Mouse (Mus musculus): Measurements from ENCODE around the gene Fastk. TPM values are rescaled to one million over a fixed set of nuclear protein-coding genes. Genes with fewer than 3 reads are reported as not detected.

Gene Fastk
- polyA plus RNA-seq, 1 experiment, result 124 TPM

DNA sequence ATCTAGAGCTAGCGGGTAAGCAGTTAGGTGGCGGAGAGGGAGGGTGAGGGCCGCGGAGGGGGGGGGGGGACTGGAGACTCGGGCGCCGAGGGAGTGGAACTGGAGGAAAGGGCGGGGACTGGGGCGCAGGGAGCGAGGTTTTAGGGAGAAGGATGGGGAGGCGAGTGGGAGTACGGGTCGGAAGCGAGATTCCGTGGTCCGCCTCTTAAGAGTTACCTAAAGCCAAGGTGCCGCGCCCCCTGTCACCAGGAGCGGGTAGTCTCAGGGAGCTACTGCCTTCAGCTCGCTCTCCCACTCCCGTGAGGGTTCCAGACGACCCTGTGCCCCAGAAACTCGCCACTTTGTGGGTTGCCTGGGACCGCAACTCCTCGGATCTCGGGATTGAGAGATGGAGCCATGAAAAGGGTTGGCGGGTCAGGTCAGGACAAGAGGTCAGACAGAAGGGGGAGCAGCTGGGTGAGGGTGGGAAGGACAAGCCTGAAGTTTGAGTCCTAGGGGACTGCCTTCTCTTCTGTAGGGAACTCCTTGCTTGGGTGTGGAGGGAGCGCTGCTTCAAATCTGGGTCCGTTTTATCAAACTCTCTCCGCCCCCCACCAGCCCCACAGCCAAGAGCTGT lies 19.6 kb downstream of the Fastk start:
- peak overlapping the region; percentile 55 for H3ac ChIP-seq (ENCODE audit: control insufficient read depth, insufficient read length)
- peak overlapping the region; percentile 95 for H3K4me3 ChIP-seq
- TF ChIP-seq MYOG (IDR thresholded peaks at IDR 0.05; ENCODE audit: control insufficient read depth in 1 of 3, insufficient read depth in 1 of 3, insufficient read length in 2 of 3, low read depth in 2 of 3), result no peak
- peak; percentile 11 for TF ChIP-seq POLR2A (IDR thresholded peaks at IDR 0.05; ENCODE audit: insufficient read length, low read depth)
- TF ChIP-seq MAX (IDR thresholded peaks at IDR 0.05; ENCODE audit: low read depth), result no peak
- no peak for TF ChIP-seq MYOD1 (IDR thresholded peaks at IDR 0.05; ENCODE audit: control insufficient read depth in 1 of 3, insufficient read length in 2 of 3, low read depth in 2 of 3)
- TF ChIP-seq E2F4 (IDR thresholded peaks at IDR 0.05; ENCODE audit: insufficient read depth), result no peak
- peaks cover 27% of the 10 kb centered on the region for H3K79me2 ChIP-seq (ENCODE audit: control insufficient read depth, insufficient read depth)
- no peaks in the 10 kb centered on the region for H3K27me3 ChIP-seq (ENCODE audit: control insufficient read depth, insufficient read depth, insufficient read length)
- peak overlapping the region; percentile 94 for H3K4me2 ChIP-seq (ENCODE audit: low read depth)
- H3K36me3 ChIP-seq (ENCODE audit: control insufficient read depth, insufficient read depth), result peaks cover 7% of the 10 kb centered on the region

DNA sequence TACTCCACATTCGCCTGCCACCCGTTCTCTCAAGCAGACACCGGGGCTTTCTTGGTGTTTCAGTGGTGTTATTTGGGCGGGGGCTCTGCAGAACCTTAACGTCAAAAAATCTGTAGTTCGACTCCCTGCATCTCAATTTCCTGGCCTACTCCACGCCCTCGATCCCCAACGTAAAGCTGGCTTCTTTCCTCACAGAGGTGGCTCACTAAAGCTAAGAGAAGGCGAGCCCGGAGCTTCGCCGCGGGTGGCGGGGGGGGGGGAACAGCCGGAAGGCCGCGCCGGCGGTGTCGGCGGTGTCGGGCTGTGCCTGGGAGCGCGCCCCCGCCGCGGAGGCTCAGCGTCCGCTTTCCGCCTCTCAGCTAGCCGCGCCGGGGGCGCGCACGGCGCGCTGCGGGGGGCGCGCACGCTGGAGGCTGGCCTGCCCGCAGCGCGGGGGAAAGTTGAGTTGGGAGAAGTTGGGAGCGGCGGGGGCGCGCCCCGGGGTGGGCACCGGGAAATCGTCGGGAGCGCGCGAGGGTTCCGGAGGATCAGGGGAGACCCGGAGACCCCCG lies 20.2 kb downstream of the Fastk start:
- peak overlapping the region; percentile 92 for H3K4me2 ChIP-seq (ENCODE audit: low read depth)
- peaks cover 27% of the 10 kb centered on the region for H3K79me2 ChIP-seq (ENCODE audit: control insufficient read depth, insufficient read depth)
- peaks cover 7% of the 10 kb centered on the region for H3K36me3 ChIP-seq (ENCODE audit: control insufficient read depth, insufficient read depth)
- H3K27me3 ChIP-seq (ENCODE audit: control insufficient read depth, insufficient read depth, insufficient read length), result no peaks in the 10 kb centered on the region
- H3ac ChIP-seq (ENCODE audit: control insufficient read depth, insufficient read length), result peak overlapping the region; percentile 55
- H3K4me3 ChIP-seq, result peak overlapping the region; percentile 95
- TF ChIP-seq MYOD1 (IDR thresholded peaks at IDR 0.05; ENCODE audit: control insufficient read depth in 1 of 3, insufficient read length in 2 of 3, low read depth in 2 of 3), result peak in 1 of 3 experiments; percentile 53
- TF ChIP-seq SRF (IDR thresholded peaks at IDR 0.05; ENCODE audit: control insufficient read depth, insufficient read length, low read depth), result no peak
- peak; percentile 69 for TF ChIP-seq POLR2A (IDR thresholded peaks at IDR 0.05; ENCODE audit: insufficient read length, low read depth)
- no peak for TF ChIP-seq TCF3 (IDR thresholded peaks at IDR 0.05; ENCODE audit: insufficient read length, low read depth)
- no peak for TF ChIP-seq USF1 (IDR thresholded peaks at IDR 0.05; ENCODE audit: low read depth)
- TF ChIP-seq E2F4 (IDR thresholded peaks at IDR 0.05; ENCODE audit: insufficient read depth), result peak; percentile 10
- peak in 1 of 3 experiments; percentile 53 for TF ChIP-seq MYOG (IDR thresholded peaks at IDR 0.05; ENCODE audit: control insufficient read depth in 1 of 3, insufficient read depth in 1 of 3, insufficient read length in 2 of 3, low read depth in 2 of 3)
- no peak for TF ChIP-seq TCF12 (IDR thresholded peaks at IDR 0.05; ENCODE audit: insufficient read depth, poor library complexity, severe bottlenecking)
- no peak for TF ChIP-seq MAX (IDR thresholded peaks at IDR 0.05; ENCODE audit: low read depth)
- no peak for TF ChIP-seq CEBPB (IDR thresholded peaks at IDR 0.05; ENCODE audit: insufficient read depth, poor library complexity, severe bottlenecking)

DNA sequence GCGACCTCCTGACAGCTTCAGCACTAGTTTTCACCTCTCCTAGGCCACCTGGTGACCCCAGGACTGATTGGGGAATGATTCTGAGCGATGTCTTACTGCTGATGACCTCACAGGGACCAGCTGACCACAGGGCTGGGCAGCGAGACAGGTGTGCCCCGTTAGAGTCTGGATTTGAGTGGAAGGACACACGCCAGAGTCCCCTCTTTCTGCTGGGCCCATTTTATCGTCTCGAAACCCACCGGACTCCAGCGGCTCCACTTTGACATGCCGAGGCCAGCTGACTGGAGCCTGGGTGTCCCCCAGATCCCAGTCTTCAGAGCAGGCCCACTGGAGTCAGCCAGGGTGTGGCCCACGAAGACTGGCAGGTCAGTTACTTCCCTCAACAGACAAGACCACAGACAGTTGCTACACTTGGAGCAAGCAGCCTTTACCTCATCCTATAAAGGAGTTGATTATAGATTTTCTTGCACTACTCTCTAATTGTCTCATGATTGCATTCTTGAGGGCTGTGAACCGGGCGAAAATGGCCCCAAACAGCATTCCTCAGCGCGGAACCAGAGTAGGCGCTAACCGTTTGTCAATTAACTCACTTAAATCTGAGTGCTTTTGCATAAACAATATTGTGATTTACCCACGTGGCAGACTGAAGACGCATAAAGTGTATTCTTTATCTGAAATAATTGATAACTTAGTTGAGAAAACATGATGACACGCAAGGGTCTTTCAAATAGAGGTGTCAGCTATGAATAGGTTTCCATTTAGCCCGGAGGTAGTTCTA lies 20.9 kb downstream of the Fastk start:
- no peaks in the 10 kb centered on the region for H3K27me3 ChIP-seq (ENCODE audit: control insufficient read depth, insufficient read depth, insufficient read length)
- TF ChIP-seq MYOG (IDR thresholded peaks at IDR 0.05; ENCODE audit: control insufficient read depth in 1 of 3, insufficient read depth in 1 of 3, insufficient read length in 2 of 3, low read depth in 2 of 3) (peak in 2 of 3 experiments; percentile 77 to 85), REST (IDR thresholded peaks at IDR 0.05; ENCODE audit: insufficient read depth, insufficient read length) (no peak), MYOD1 (IDR thresholded peaks at IDR 0.05; ENCODE audit: control insufficient read depth in 1 of 3, insufficient read length in 2 of 3, low read depth in 2 of 3) (peak in 2 of 3 experiments; percentile 82 to 85), USF1 (IDR thresholded peaks at IDR 0.05; ENCODE audit: low read depth) (peak; percentile 37), TCF12 (IDR thresholded peaks at IDR 0.05; ENCODE audit: insufficient read depth, poor library complexity, severe bottlenecking) (no peak), E2F4 (IDR thresholded peaks at IDR 0.05; ENCODE audit: insufficient read depth) (no peak), POLR2A (IDR thresholded peaks at IDR 0.05; ENCODE audit: insufficient read length, low read depth) (peak; percentile 36), SRF (IDR thresholded peaks at IDR 0.05; ENCODE audit: control insufficient read depth, insufficient read length, low read depth) (no peak), CEBPB (IDR thresholded peaks at IDR 0.05; ENCODE audit: insufficient read depth, poor library complexity, severe bottlenecking) (no peak), TCF3 (IDR thresholded peaks at IDR 0.05; ENCODE audit: insufficient read length, low read depth) (no peak), MAX (IDR thresholded peaks at IDR 0.05; ENCODE audit: low read depth) (no peak), POLR2AphosphoS2 (IDR thresholded peaks at IDR 0.05; ENCODE audit: insufficient read length, low read depth) (peak; percentile 57)

GRCm38 (mm10) chr5:24423129-24424003 lies 21.7 kb downstream of the Fastk start, which contains the start of the genes Cdk5 and Slc4a2:
Gene Cdk5, minus strand, starts transcription at chr5:24423530.
Gene Slc4a2, plus strand, starts transcription at chr5:24423837.
- no peak for TF ChIP-seq USF1 (IDR thresholded peaks at IDR 0.05; ENCODE audit: low read depth)
- TF ChIP-seq POLR2A (IDR thresholded peaks at IDR 0.05; ENCODE audit: insufficient read length, low read depth), result peak; percentile 67
- peak; percentile 78 for TF ChIP-seq POLR2AphosphoS2 (IDR thresholded peaks at IDR 0.05; ENCODE audit: insufficient read length, low read depth)
- TF ChIP-seq MYOD1 (IDR thresholded peaks at IDR 0.05; ENCODE audit: control insufficient read depth in 1 of 3, insufficient read length in 2 of 3, low read depth in 2 of 3), result peak in 2 of 3 experiments; percentile 8 to 13

More for the DNA sequence above, 20.9 kb downstream of the Fastk start:
- Histone ChIP-seq H3K4me2 (ENCODE audit: low read depth) (peak overlapping the region; percentile 92), H3ac (ENCODE audit: control insufficient read depth, insufficient read length) (peak overlapping the region; percentile 55), H3K79me2 (ENCODE audit: control insufficient read depth, insufficient read depth) (peaks cover 27% of the 10 kb centered on the region), H3K36me3 (ENCODE audit: control insufficient read depth, insufficient read depth) (peaks cover 7% of the 10 kb centered on the region), H3K4me3 (peak overlapping the region; percentile 95)

More at GRCm38 (mm10) chr5:24423129-24424003, 21.7 kb downstream of the Fastk start, which contains the start of the genes Cdk5 and Slc4a2:
- peak within 1 kb of the TSS; percentile 92 for H3K4me2 ChIP-seq (ENCODE audit: low read depth)
- H3K79me2 ChIP-seq (ENCODE audit: control insufficient read depth, insufficient read depth), result peaks cover 27% of the 10 kb centered on the region
- no peaks in the 10 kb centered on the region for H3K27me3 ChIP-seq (ENCODE audit: control insufficient read depth, insufficient read depth, insufficient read length)
- H3K4me3 ChIP-seq, result peak within 1 kb of the TSS; percentile 95
- H3K36me3 ChIP-seq (ENCODE audit: control insufficient read depth, insufficient read depth), result peaks cover 7% of the 10 kb centered on the region
- H3ac ChIP-seq (ENCODE audit: control insufficient read depth, insufficient read length), result peak within 1 kb of the TSS; percentile 55

All from myocyte (in vitro differentiated cells).